Mouse (Mus musculus) adrenal gland (tissue): ENCODE data around the gene Loxl3.

Source experiments
- intact Hi-C: fragments of 180-260 bp; cut with DNase I; formaldehyde crosslinking; loops from one replicate; pipeline ENCODE4 v1.15.1; 2025

Gene Loxl3

DNA sequence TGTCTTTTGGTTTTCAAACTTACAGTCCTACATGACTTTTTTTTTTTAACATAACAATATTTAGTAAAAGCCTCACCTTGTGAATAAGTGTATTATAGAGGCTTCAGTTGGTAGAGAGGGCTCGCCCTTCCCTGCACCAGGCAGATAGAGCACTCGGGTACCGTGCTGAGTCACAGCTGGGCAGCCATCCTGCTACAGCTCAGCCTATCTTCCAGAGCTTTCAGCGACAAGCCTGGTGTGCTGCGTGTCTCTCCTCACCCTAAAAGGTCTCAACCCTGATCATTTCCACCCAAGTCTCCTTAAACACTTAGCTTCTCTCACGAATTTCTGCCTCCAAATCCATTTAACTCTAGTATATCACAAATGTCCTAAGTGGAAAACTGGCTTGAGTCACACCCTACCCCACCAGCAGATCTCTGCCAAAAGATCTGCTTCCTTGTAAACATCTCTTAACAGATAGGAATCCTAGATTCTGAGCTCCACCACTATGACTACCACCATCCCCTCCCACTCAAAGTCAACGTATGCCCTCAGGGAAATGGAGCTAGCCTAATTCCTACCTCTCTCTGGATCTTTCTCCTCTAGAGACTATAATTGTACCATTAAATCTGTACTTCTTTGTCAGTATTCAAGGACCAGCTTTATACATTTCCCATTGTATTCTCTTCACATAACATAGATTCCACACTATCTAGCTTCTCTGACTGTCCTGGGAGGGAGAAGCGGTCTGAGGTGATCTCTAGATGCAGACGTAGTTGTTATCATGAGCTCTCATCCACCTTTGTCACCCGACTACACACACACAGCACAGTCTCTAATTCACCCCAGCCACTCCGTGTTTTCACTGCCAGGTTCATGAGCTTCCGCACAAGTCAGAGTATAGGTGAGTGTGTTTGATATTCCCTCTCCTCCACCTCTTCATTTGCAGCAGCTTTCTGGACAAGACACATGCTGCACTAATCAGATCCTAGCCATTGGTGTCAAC, 19.2 kb upstream of the Loxl3 start:
- intact Hi-C loops = no loop called here

GRCm38 (mm10) chr6:83015749-83016148, 18.2 kb upstream of the Loxl3 start:
- intact Hi-C loops = no loop called here

GRCm38 (mm10) chr6:83017190-83017589, 16.8 kb upstream of the Loxl3 start:
- intact Hi-C loops = no loop called here

DNA sequence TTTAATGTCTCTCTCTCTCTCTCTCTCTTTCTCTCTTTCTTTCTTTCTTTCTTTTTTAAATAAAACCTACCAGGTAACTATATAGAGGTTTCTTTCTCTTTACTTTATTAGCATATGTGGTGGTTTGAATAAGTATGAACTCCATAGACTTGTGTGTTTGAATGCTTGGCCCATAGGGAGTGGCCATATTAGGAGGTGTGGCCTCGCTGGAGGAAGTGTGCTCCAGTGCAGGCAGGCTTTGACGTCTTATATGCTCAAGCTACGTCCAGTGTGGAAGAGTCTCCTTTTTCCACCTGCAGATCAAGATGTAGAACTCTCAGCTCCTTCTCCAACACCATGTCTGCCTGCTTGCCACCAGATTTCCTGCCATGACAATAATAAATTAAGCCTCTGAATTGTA, 14.9 kb upstream of the Loxl3 start:
- intact Hi-C loops = no loop called here

GRCm38 (mm10) chr6:83020121-83020520, 13.9 kb upstream of the Loxl3 start:
- intact Hi-C loops = no loop called here

- intact Hi-C loops = no loop called here
These were observed 13.0 kb upstream of the Loxl3 start for GRCm38 (mm10) chr6:83020836-83021593.

DNA sequence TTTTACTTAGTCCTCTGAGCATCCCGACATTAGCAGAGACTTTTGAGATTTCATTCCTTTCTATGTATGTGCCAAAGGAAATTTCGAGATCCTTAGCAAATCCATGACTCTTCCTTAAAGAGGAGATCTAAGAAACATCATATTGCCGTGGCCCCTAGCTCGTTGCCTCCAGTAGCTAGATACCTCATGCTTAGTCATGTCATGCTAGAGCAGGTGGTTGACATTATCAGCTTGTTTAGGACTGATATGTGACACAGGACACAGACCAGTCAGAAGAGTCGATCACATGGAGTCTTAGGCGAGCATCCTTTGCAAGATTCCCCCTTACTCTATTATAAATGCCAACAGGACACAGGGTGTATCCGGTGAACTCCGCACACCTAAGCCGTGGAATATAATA, 11.0 kb upstream of the Loxl3 start:
- intact Hi-C loops = no loop called here

DNA sequence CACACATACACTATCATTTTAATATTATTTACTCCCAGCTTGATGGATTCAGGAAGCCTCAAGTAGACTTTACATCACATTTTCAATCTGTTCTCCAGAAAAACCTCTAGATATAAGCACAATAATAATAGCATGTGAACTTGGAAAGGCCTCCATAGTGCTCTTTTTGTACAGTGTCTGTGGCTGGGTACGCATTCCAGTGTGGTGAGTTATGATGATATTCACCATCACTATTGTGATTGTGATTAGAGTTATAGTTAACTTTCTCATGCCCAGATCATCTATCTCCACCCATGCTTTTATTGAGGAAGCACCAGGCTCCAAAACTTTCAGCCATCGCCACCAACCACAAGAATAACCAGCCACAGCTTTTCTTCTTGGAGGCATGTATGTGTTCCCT, 10.2 kb upstream of the Loxl3 start:
- intact Hi-C loops = no loop called here

DNA sequence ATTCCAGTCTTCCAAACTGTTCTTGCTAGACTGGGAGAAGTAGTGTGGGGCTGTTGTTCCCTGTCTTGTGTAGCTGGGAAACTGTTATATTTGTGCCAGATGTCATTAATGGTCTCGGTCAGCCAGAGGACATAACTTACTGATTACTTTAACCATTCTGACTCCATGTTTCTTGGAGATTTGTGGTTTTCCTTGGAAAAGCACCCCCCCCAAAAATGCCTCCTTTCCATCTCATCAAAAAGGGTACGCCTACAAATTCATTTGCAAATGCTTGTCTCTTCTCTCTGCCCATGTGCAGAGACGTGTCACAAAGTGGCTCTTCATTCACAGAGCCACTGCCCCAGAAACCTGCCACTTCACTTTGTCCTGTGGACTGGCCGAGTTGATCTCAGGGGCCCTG, 9.6 kb upstream of the Loxl3 start:
- intact Hi-C loops = no loop called here

DNA sequence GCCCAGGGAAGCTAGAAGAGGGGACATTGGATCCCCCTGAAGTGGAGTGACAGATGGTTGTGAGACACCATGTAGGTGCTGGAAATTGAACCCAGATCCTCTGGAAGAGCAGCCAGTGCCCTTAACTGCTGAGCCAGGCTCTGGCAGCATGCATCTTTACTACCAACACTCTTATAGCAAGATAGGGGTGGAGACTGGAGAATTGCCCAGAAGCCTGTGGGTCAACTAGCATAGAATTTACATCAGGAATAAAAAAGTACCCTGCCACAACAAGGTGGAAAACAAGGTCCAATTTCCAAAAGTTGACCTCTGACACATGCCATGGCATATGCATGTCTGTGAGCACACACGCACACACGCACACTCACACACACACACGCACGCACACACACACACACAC, 8.8 kb upstream of the Loxl3 start:
- intact Hi-C loops = no loop called here

- intact Hi-C loops = no loop called here
These were observed 6.7 kb upstream of the Loxl3 start for GRCm38 (mm10) chr6:83027293-83027692.

DNA sequence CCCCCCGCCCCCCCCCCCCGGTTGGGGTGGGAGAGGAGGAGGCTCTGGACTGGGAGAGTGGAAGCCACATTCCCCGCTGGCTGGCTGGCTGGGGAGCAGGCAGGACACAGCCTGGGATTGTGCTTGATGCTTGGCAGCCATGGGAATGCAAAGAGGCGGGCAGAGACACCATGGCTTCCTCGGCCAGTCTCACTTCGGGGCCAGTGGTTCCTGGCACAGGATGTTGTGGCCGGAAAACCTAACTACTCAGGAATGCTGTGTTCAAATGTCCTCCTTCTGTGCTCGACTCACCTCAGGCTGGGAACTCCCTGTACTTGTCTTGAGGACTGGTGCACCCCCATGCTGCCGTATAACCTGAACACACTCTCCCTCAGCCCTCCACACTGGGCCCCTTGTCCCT, 6.3 kb upstream of the Loxl3 start:
- intact Hi-C loops = no loop called here

- intact Hi-C loops = loop anchor here (5.0 kb wide), 1 partner anchor 32 kb away; no protein-coding TSS in a partner anchor
These were observed 4.2 kb upstream of the Loxl3 start for GRCm38 (mm10) chr6:83029777-83030176.

GRCm38 (mm10) chr6:83031111-83031510, 2.9 kb upstream of the Loxl3 start:
- intact Hi-C loops = loop anchor here (5.0 kb wide), 1 partner anchor 34 kb away; no protein-coding TSS in a partner anchor

GRCm38 (mm10) chr6:83031921-83032590, 1.9 kb upstream of the Loxl3 start:
- intact Hi-C loops = loop anchor here (5.0 kb wide), 1 partner anchor 35 kb away; no protein-coding TSS in a partner anchor

GRCm38 (mm10) chr6:83032769-83033191, 1.2 kb upstream of the Loxl3 start:
- intact Hi-C loops = loop anchor here (5.0 kb wide), 1 partner anchor 35 kb away; no protein-coding TSS in a partner anchor

GRCm38 (mm10) chr6:83034463-83035055, 586 bp downstream of the Loxl3 start:
- intact Hi-C loops = loop anchor here (5.0 kb wide), 1 partner anchor 37 kb away; no protein-coding TSS in a partner anchor

DNA sequence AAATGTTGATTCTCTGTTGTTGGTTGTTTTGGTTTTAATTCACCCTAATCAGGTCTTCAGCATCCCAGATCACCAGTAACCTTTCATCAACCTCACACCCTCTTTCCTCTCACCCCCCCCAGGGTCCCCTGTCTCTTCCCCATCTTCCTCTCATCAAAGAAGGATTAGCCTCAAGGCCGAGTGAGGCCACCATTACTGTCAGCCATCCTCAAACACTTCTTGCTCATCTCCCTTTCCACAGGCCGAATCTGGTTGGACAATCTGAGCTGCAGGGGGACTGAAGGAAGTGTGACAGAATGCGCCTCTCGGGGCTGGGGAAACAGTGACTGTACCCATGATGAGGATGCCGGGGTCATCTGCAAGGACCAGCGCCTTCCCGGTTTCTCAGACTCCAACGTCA, 3.2 kb downstream of the Loxl3 start:
- intact Hi-C loops = no loop called here

DNA sequence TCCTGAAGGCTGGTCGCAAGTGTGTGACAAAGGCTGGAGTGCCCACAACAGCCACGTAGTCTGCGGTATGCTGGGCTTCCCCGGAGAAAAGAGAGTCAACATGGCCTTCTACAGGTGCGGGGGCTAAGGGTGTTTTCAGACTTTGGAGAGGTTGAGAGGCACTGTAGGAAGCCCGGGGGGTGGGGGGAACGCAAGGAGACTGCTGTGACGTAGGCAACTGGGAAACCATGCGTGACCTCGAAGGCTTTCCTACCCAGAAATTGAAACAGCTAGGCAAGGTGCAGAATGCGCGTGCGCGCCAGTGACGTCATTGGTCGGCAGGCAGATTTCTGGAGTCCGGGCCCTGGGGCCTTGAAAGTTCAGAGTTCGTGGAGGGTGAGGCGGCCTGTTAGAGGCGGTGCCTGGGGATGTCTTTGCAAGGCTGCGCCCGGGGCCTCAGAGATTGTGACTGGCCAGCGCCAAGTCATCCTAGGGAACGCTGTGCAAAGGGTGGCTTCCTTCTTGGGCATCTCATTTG, 4.6 kb downstream of the Loxl3 start:
- intact Hi-C loops = no loop called here

DNA sequence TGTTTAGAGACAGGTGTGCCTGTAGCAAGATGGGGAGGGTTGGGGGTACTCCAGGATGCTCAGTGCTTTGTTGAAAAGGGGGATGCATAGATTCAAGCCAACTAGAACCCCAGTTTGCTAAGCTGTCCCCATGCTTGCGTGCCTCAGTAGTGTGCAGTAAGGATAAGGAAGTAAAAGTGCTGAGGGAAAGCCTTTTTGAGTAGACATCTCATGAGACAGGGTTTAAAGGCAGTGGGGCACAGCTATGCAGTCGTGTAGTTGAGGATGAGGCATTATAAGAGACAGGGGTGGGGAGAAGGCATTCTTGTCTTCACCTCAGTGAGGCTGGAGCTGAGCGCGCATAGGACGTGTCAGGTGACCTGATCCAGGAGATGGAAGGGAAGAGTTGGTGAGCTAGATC, 6.6 kb downstream of the Loxl3 start:
- intact Hi-C loops = no loop called here

DNA sequence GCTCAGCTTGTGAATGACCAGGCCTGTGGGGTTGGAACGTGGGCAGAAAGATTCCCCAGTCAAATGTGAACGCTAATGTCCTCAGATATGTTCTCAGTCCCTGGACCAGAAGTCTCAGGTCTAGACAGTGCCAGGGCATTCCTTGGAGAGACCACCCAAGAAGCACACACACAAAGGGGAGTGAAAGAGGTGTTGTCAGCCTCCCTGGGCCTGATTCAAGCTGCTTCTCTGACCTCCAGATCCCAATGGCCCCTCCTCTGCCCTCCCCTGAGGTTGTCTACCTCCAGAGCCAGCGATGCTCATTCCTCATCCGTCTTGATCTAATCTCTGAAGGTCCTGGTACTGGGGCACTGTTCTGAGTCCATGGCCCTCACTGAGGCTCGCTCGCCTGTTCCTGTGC, 9.6 kb downstream of the Loxl3 start:
- intact Hi-C loops = no loop called here
